Mouse (Mus musculus): ENCODE data around the gene Elmo1.

- TF ChIP-seq CTCF (conservative IDR thresholded peaks at IDR 0.05 in 1 of 2, IDR thresholded peaks at IDR 0.05 in 1 of 2; ENCODE audit: low read depth in 2 of 2, low read length in 2 of 2) (no peak), USF2 (conservative IDR thresholded peaks at IDR 0.05; ENCODE audit: low read depth, low read length) (no peak)
Observed at GRCm38 (mm10) chr13:20557156-20557555, 466.8 kb downstream of the Elmo1 start.
